Mouse (Mus musculus) hindbrain, embryonic 11.5 days (tissue): ENCODE data around the gene Rundc1. TPM values are rescaled to one million over a fixed set of nuclear protein-coding genes. Genes with fewer than 3 reads are reported as not detected.
A peak's percentile ranks its signal among the peaks of the same experiment; 100 is the strongest.

Experiments
- ATAC-seq: fragments of 200-750 bp; cut with Nextera tagmentation; 2 replicates; pipeline ENCODE4 v1.8.0; 2017; ENCODE audit warnings: mild to moderate bottlenecking, moderate TSS enrichment, moderate library complexity; ENCODE audit not compliant: low FRiP score
- DNase-seq: peaks from one replicate; pipeline ENCODE4 v3.0.0-alpha.2; 2015; ENCODE audit warnings: low spot score
- H3K27ac ChIP-seq: fragments of 300-500 bp; sonication (generic); 2 replicates; pipeline ENCODE4 v1.5.1; 2014; ENCODE audit warnings: mild to moderate bottlenecking, low read depth, low read length
- H3K27me3 ChIP-seq: fragments of 300-500 bp; sonication (generic); 2 replicates; pipeline ENCODE4 v1.6.1; 2014; ENCODE audit warnings: mild to moderate bottlenecking, low read length, moderate library complexity, mixed read lengths; ENCODE audit not compliant: control insufficient read depth, insufficient read depth
- H3K36me3 ChIP-seq: fragments of 300-500 bp; sonication (generic); 2 replicates; pipeline ENCODE4 v1.6.1; 2014; ENCODE audit warnings: mild to moderate bottlenecking, low read length, moderate library complexity, mixed read lengths; ENCODE audit not compliant: control insufficient read depth, insufficient read depth
- H3K4me1 ChIP-seq: fragments of 300-500 bp; sonication (generic); replicated peaks from 2 replicates; pipeline ENCODE4 v1.6.1; 2014; ENCODE audit warnings: low read length, mixed read lengths; ENCODE audit not compliant: control insufficient read depth, insufficient read depth
- H3K4me2 ChIP-seq: fragments of 300-500 bp; sonication (generic); replicated peaks from 2 replicates; pipeline ENCODE4 v1.6.1; 2014; ENCODE audit warnings: mild to moderate bottlenecking, low read depth, low read length
- H3K4me3 ChIP-seq: fragments of 300-500 bp; sonication (generic); 2 replicates; pipeline ENCODE4 v1.5.1; 2014; ENCODE audit warnings: low read depth, low read length
- H3K9ac ChIP-seq: fragments of 300-500 bp; sonication (generic); 2 replicates; pipeline ENCODE4 v1.6.1; 2014; ENCODE audit warnings: low read depth, low read length
- H3K9me3 ChIP-seq: fragments of 300-500 bp; sonication (generic); 2 replicates; pipeline ENCODE4 v1.6.1; 2016; ENCODE audit warnings: low read length; ENCODE audit not compliant: control insufficient read depth
- WGBS: fragments of 180-500 bp; shearing (Covaris S2); extraction: QIAGEN DNeasy Blood & Tissue Kit; methylation state at CpG from one replicate; pipeline ENCODE4 v1.1.7; 2014; 5-methylcytosine and 5-hydroxymethylcytosine counted together
- polyA plus RNA-seq: library from polyadenylated mRNA; unstranded; fragments of >200 nt; fragmentation: Nextera tagmentation; extraction: Ambion mirVana; gene quantifications from 2 replicates; pipeline ENCODE4 v1.2.1, GENCODE M21; 2014

Rundc1 gene
- polyA plus RNA-seq, 1 experiment from 2014 or later = 14.2 TPM

DNA sequence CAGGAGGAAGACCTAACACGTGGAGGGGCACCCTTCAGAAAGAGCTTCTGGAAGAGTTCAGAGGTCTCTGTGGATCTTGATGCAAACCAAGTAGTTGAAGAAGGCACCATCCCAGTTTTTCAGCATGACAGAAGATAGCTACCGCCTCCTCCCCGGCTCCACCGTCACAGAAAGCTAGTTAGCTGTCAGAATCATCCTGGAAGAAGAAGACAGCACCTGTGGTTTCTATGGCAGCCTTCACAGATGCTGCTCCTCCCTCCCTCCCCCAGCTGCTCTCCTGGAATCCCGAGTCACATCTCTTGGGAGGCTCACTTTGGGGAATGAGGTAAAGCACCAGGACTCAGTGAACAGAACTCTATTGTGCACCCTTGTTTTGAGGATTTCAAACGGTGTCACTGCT lies 5.9 kb upstream of the Rundc1 start:
- H3K4me3 ChIP-seq = no peak overlapping the region
- no peaks in the 10 kb centered on the region for H3K27me3 ChIP-seq
- no peak overlapping the region for H3K9ac ChIP-seq
- H3K4me1 ChIP-seq = no peaks in the 10 kb centered on the region
- H3K9me3 ChIP-seq = no peaks in the 10 kb centered on the region
- H3K27ac ChIP-seq = no peak overlapping the region
- no peak overlapping the region for H3K4me2 ChIP-seq
- ATAC-seq = no peak
- no peak for DNase-seq
- 59% methylated on average over 6 of the region's 6 CpGs for WGBS
- H3K36me3 ChIP-seq = no peaks in the 10 kb centered on the region

DNA sequence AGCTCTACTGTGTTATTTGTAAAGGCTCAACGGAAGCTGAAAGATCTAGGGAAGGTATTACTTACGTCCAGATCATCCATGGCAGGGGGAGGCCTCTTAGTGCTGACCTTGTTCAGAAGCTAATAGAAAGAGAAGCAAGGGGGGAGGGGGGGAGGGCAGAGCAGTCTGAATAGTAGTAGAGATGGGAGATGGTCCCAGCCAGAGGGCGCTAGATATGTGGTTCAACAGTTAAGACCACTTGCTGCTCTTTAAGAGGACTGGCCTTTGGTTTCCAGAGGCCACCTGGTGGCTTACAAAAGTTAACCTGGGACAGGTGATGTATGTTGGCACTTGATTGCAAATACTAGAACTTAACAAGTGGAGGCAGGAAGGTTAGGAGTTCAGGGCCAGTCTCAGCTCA lies 5.3 kb upstream of the Rundc1 start:
- H3K9ac ChIP-seq = no peak overlapping the region
- H3K36me3 ChIP-seq = no peaks in the 10 kb centered on the region
- H3K4me3 ChIP-seq = no peak overlapping the region
- DNase-seq (no peak), ATAC-seq (no peak)
- H3K4me2 ChIP-seq = no peak overlapping the region
- H3K27me3 ChIP-seq = no peaks in the 10 kb centered on the region
- 15% methylated on average over 3 of the region's 3 CpGs for WGBS
- no peaks in the 10 kb centered on the region for H3K9me3 ChIP-seq
- peaks cover 2% of the 10 kb centered on the region; the same call in 1 of the 2 replicates for H3K4me1 ChIP-seq
- no peak overlapping the region for H3K27ac ChIP-seq

GRCm38 (mm10) chr11:101420148-101420547 lies 4.7 kb upstream of the Rundc1 start:
- Histone ChIP-seq H3K27me3 (no peaks in the 10 kb centered on the region), H3K4me2 (no peak overlapping the region), H3K9ac (no peak overlapping the region), H3K4me3 (no peak overlapping the region), H3K27ac (no peak overlapping the region), H3K36me3 (no peaks in the 10 kb centered on the region), H3K9me3 (no peaks in the 10 kb centered on the region), H3K4me1 (peaks cover 2% of the 10 kb centered on the region; the same call in 1 of the 2 replicates)
- ATAC-seq (no peak), DNase-seq (no peak)
- 90% methylated on average over 5 of the region's 5 CpGs for WGBS

- H3K9me3 ChIP-seq = no peaks in the 10 kb centered on the region
- H3K4me1 ChIP-seq = peaks cover 7% of the 10 kb centered on the region
- DNase-seq (no peak), ATAC-seq (peak; percentile 53)
- H3K4me3 ChIP-seq = peak within 1 kb of the TSS; percentile 97
- H3K36me3 ChIP-seq = no peaks in the 10 kb centered on the region
- no peaks in the 10 kb centered on the region for H3K27me3 ChIP-seq
- peak within 1 kb of the TSS; percentile 75 for H3K27ac ChIP-seq
- peak within 1 kb of the TSS; percentile 81 for H3K9ac ChIP-seq
- peak within 1 kb of the TSS; percentile 94 for H3K4me2 ChIP-seq
- 5% methylated on average over 23 of the region's 23 CpGs for WGBS
These were observed 607 bp upstream of the Rundc1 start, which contains the start of gene Gm27029 for GRCm38 (mm10) chr11:101424105-101424851. Gm27029 (minus strand) TSS chr11:101424796.

DNA sequence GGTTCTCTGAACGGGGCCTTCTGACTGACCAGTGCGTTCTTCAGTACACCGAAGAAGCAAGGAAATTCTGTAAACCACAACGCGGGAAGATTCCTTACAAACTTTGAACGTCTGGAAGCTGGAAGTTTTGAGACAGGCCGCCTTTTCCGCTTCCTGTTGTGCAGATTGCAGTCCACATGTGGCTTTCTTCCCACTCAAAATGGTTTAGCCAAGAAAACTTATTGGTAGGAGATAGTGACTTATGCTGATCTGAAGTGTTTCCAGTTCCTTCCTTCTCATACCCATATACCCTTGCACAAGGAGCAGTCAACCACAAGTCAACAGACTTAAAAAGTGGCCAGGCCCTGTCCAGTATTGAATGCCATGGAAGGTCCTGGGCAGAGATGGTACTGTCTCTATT lies 1.3 kb downstream of the Rundc1 start:
- Histone ChIP-seq H3K9me3 (no peaks in the 10 kb centered on the region), H3K4me1 (peaks cover 7% of the 10 kb centered on the region), H3K4me2 (peak overlapping the region; percentile 94), H3K9ac (no peak overlapping the region; the same call in 1 of the 2 replicates), H3K4me3 (peak overlapping the region; percentile 97), H3K36me3 (peaks cover 9% of the 10 kb centered on the region; the same call in 1 of the 2 replicates), H3K27ac (no peak overlapping the region), H3K27me3 (no peaks in the 10 kb centered on the region)
- 66% methylated on average over 8 of the region's 8 CpGs for WGBS
- no peak for DNase-seq
- no peak for ATAC-seq

DNA sequence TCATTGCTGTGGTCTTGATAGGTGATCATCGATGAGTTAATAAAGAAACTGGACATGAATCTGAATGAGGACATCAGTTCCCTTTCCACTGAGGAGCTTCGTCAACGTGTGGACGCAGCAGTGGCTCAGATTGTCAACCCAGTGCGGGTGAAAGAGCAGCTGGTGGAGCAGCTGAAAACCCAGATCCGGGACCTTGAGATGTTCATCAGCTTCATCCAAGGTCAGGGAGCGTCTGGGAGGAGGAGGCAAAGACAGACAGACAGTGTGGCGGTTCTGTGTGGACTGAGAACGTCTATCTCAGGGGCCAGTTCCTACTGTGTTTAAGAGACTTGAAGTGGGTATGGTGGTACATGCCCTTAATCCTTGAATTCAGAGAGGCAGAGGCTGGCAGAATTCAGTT lies 6.4 kb downstream of the Rundc1 start:
- no peak for DNase-seq
- H3K36me3 ChIP-seq = peaks cover 14% of the 10 kb centered on the region; the same call in 1 of the 2 replicates
- H3K4me2 ChIP-seq = no peak overlapping the region
- WGBS = 94% methylated on average over 9 of the region's 9 CpGs
- H3K4me1 ChIP-seq = peaks cover under 1% of the 10 kb centered on the region
- H3K4me3 ChIP-seq = no peak overlapping the region
- H3K9me3 ChIP-seq = no peaks in the 10 kb centered on the region
- no peak overlapping the region for H3K9ac ChIP-seq
- no peaks in the 10 kb centered on the region for H3K27me3 ChIP-seq
- ATAC-seq = no peak
- no peak overlapping the region for H3K27ac ChIP-seq

DNA sequence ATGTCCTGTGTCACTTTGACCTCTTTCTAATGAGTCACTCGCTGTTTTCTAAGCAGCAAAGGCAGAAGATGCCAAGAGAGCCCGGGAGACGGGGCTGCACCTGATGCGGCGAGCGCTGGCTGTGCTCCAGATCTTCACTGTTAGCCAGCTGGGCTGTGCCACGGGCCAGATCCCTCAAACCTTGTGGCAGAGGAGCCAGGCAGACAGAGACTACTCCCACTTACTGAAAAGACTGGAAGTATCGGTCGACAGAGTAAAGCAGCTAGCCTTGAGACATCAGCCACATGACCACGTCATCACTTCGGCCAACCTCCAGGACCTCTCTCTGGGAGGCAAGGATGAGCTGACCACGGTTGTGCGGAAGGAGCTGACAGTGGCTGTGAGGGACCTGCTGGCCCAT lies 8.5 kb downstream of the Rundc1 start:
- 91% methylated on average over 13 of the region's 13 CpGs for WGBS
- H3K4me1 ChIP-seq = no peaks in the 10 kb centered on the region
- H3K27me3 ChIP-seq = no peaks in the 10 kb centered on the region
- ATAC-seq (no peak), DNase-seq (no peak)
- H3K4me2 ChIP-seq = no peak overlapping the region
- no peaks in the 10 kb centered on the region for H3K9me3 ChIP-seq
- H3K4me3 ChIP-seq = no peak overlapping the region
- no peak overlapping the region for H3K9ac ChIP-seq
- peaks cover 14% of the 10 kb centered on the region; the same call in 1 of the 2 replicates for H3K36me3 ChIP-seq
- no peak overlapping the region for H3K27ac ChIP-seq

GRCm38 (mm10) chr11:101435831-101436230 lies 10.9 kb downstream of the Rundc1 start:
- no peak overlapping the region for H3K27ac ChIP-seq
- WGBS = 83% methylated on average over 4 of the region's 4 CpGs
- no peak overlapping the region for H3K4me3 ChIP-seq
- DNase-seq (no peak), ATAC-seq (no peak)
- no peak overlapping the region for H3K4me2 ChIP-seq
- H3K27me3 ChIP-seq = no peaks in the 10 kb centered on the region
- H3K36me3 ChIP-seq = peaks cover 5% of the 10 kb centered on the region; the same call in 1 of the 2 replicates
- H3K9ac ChIP-seq = no peak overlapping the region
- no peaks in the 10 kb centered on the region for H3K4me1 ChIP-seq
- H3K9me3 ChIP-seq = no peaks in the 10 kb centered on the region

GRCm38 (mm10) chr11:101436916-101437315 lies 12.0 kb downstream of the Rundc1 start:
- DNase-seq (no peak), ATAC-seq (no peak)
- H3K4me3 ChIP-seq = no peak overlapping the region
- H3K27ac ChIP-seq = no peak overlapping the region
- no peak overlapping the region for H3K9ac ChIP-seq
- H3K9me3 ChIP-seq = no peaks in the 10 kb centered on the region
- H3K4me1 ChIP-seq = no peaks in the 10 kb centered on the region
- H3K27me3 ChIP-seq = no peaks in the 10 kb centered on the region
- WGBS = 64% methylated on average over 4 of the region's 4 CpGs
- peaks cover 5% of the 10 kb centered on the region; the same call in 1 of the 2 replicates for H3K36me3 ChIP-seq
- no peak overlapping the region for H3K4me2 ChIP-seq
